Mouse (Mus musculus) myocyte (in vitro differentiated cells): Measurements from ENCODE around the gene Tmem25.

ENCODE experiments used
- MAX ChIP-seq: IDR thresholded peaks from one replicate; pipeline ENCODE4 v1.6.1; 2011; ENCODE audit warnings: low read depth, mild to moderate bottlenecking, control low read depth
- REST ChIP-seq: IDR thresholded peaks from one replicate; pipeline ENCODE4 v1.6.1; 2011; ENCODE audit warnings: mild to moderate bottlenecking, control low read depth, moderate library complexity; ENCODE audit not compliant: insufficient read depth, insufficient read length
- USF1 ChIP-seq: IDR thresholded peaks from one replicate; pipeline ENCODE4 v1.6.1; 2011; ENCODE audit warnings: low read depth, mild to moderate bottlenecking, control low read depth, moderate library complexity

GRCm38 (mm10) chr9:44807141-44807540 lies 8.0 kb upstream of the Tmem25 start:
- no peak for TF ChIP-seq MAX
- TF ChIP-seq REST = no peak
- TF ChIP-seq USF1 = no peak
